Mouse (Mus musculus) embryonic facial prominence, embryonic 11.5 days (tissue): Measurements from ENCODE around the gene Ccl7. TPM values are rescaled to one million over a fixed set of nuclear protein-coding genes. Genes with fewer than 3 reads are reported as not detected.

Source experiments
- ATAC-seq: fragments of 200-750 bp; cut with Nextera tagmentation; replicated peaks from 2 replicates; pipeline ENCODE4 v1.8.0; 2017; ENCODE audit warnings: low read depth; ENCODE audit not compliant: insufficient number of reproducible peaks, low FRiP score, low TSS enrichment
- DNase-seq: peaks from one replicate; pipeline ENCODE4 v3.0.0-alpha.2; 2015; ENCODE audit warnings: low spot score
- H3K27ac ChIP-seq: fragments of 300-500 bp; sonication (generic); replicated peaks from 2 replicates; pipeline ENCODE4 v1.5.1; 2014; ENCODE audit warnings: mild to moderate bottlenecking, low read depth, low read length, control low read depth
- H3K27me3 ChIP-seq: fragments of 300-500 bp; sonication (generic); 2 replicates; pipeline ENCODE4 v1.6.1; 2014; ENCODE audit warnings: mild to moderate bottlenecking, low read length, moderate library complexity, mixed read lengths; ENCODE audit not compliant: control insufficient read depth, insufficient read depth
- H3K36me3 ChIP-seq: fragments of 300-500 bp; sonication (generic); replicated peaks from 2 replicates; pipeline ENCODE4 v1.6.1; 2014; ENCODE audit warnings: low read depth, mild to moderate bottlenecking, low read length, moderate library complexity, mixed read lengths; ENCODE audit not compliant: control insufficient read depth, insufficient read depth
- H3K4me1 ChIP-seq: fragments of 300-500 bp; sonication (generic); 2 replicates; pipeline ENCODE4 v1.6.1; 2014; ENCODE audit warnings: low read length, mixed read lengths; ENCODE audit not compliant: control insufficient read depth, insufficient read depth
- H3K4me2 ChIP-seq: fragments of 300-500 bp; sonication (generic); 2 replicates; pipeline ENCODE4 v1.6.1; 2014; ENCODE audit warnings: low read depth, mild to moderate bottlenecking, control low read depth, low read length, moderate library complexity
- H3K4me3 ChIP-seq: fragments of 300-500 bp; sonication (generic); 2 replicates; pipeline ENCODE4 v1.5.1; 2014; ENCODE audit warnings: low read depth, low read length, control low read depth
- H3K9ac ChIP-seq: fragments of 300-500 bp; sonication (generic); replicated peaks from 2 replicates; pipeline ENCODE4 v1.6.1; 2014; ENCODE audit warnings: mild to moderate bottlenecking, control low read depth, low read length
- H3K9me3 ChIP-seq: fragments of 300-500 bp; sonication (generic); replicated peaks from 2 replicates; pipeline ENCODE4 v1.6.1; 2016; ENCODE audit warnings: mild to moderate bottlenecking, low read length, inconsistent platforms, mixed read lengths; ENCODE audit not compliant: control insufficient read depth
- WGBS: fragments of 180-500 bp; shearing (Covaris S2); extraction: QIAGEN DNeasy Blood & Tissue Kit; methylation state at CpG from one replicate; pipeline ENCODE4 v1.1.7; 2014; 5-methylcytosine and 5-hydroxymethylcytosine counted together
- polyA plus RNA-seq: library from polyadenylated mRNA; unstranded; fragments of >200 nt; fragmentation: Nextera tagmentation; extraction: Ambion mirVana; gene quantifications from 2 replicates; pipeline ENCODE4 v1.2.1, GENCODE M21; 2014

Ccl7 gene
- polyA plus RNA-seq, 1 experiment from 2014 or later: not detected

DNA sequence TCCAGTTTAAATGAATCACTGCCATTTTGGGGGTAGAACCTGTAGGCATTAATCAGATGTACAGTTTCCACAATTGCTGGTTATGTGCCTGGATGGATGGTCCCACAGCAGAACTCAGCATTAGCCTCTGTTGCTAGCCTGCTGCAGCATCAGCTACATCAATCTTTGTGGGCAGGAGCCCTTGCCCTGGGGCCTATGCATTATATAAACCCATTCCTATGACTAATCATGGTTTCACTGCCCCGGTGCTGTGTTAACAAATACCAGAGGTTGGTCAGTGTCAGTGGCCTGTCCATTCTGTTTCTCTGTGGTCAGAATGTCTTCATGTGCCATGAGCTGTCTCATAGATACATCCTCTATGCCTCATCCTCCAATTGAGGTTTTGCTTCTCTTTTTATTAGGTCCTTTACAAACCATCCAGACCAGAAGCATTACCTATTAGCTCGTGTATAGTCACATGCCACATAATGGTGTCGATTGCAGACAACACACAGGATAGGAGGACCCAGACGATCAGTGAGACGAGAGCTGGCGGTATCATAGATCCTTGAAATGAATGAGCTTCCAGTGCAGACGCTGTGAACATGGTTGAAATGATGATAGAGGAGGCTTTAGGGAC is 21.6 kb downstream of the Ccl7 start:
- WGBS: 83% methylated on average over 7 of the region's 7 CpGs
- Histone ChIP-seq H3K27ac (no peak overlapping the region), H3K4me2 (no peak overlapping the region), H3K4me1 (no peaks in the 10 kb centered on the region), H3K9me3 (no peaks in the 10 kb centered on the region), H3K9ac (no peak overlapping the region), H3K27me3 (no peaks in the 10 kb centered on the region), H3K4me3 (no peak overlapping the region), H3K36me3 (no peaks in the 10 kb centered on the region)
- DNase-seq (no peak), ATAC-seq (no peak)

DNA sequence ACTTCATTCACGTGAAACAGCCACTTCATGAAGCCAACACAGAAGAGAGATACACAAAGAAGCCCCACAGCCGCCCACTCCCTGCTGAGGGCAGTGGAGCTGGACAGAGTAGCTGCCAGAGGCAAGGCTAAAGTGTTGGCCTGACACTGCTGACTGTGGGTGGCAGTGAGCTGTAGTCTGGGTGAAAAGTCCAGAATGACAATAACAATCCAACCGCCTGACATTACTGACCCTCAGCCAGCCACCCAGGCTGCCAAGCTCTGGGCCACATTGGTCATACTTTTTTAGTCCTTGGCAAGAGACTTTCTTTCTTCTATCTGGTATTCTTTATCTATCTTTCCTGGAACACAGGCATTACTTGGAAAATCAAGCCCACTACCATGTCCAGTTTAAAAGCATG is 25.6 kb downstream of the Ccl7 start:
- Histone ChIP-seq H3K27me3 (no peaks in the 10 kb centered on the region), H3K27ac (no peak overlapping the region), H3K9ac (no peak overlapping the region), H3K4me3 (no peak overlapping the region), H3K4me1 (no peaks in the 10 kb centered on the region), H3K36me3 (no peaks in the 10 kb centered on the region), H3K4me2 (no peak overlapping the region), H3K9me3 (no peaks in the 10 kb centered on the region)
- DNase-seq (no peak), ATAC-seq (no peak)
- 77% methylated on average over 3 of the region's 3 CpGs for WGBS

DNA sequence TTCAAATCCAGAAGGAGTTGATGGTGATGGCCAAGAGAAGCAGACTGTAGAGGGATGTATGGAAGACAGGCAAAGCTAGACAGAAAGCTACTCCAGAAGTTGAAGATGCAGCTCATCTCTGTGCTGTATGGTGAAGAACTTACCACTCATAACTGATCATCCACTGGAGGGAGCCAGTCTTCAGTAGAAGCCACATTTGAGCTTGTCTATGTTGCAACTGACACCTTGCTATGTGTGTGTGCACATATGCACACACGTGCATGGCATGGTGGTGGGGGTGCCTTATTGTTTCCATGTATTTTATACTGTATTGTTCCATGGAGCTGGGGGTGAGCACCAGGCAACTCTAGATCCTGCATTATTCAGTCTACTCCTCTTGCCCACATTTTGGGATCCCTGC is 26.9 kb downstream of the Ccl7 start:
- Histone ChIP-seq H3K9ac (no peak overlapping the region), H3K27me3 (no peaks in the 10 kb centered on the region), H3K36me3 (no peaks in the 10 kb centered on the region), H3K27ac (no peak overlapping the region), H3K4me1 (no peaks in the 10 kb centered on the region), H3K4me3 (no peak overlapping the region), H3K4me2 (no peak overlapping the region), H3K9me3 (no peaks in the 10 kb centered on the region)
- ATAC-seq (no peak), DNase-seq (no peak)
- WGBS: 89% methylated on average over 1 of the region's 1 CpGs

DNA sequence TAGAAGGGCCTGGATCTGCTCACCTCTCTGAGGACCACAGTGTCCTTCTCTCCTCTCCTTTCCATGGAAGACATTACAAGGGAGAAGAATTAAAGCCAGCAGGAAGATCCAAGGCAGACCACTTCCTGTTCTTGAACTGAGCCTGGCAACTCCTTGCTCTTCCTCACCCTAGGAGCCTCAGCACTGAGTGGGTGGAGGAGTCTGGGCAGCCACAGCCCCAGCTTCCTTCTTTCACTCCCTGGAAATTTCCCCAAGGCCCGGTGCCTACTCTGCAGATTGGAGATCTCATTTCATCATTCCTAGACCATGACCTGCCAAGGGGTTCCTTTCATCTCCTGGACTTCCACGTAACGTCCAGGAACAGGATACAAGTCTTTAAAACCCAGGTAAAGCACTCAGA is 27.5 kb downstream of the Ccl7 start:
- 75% methylated on average over 3 of the region's 3 CpGs for WGBS
- no peaks in the 10 kb centered on the region for H3K27me3 ChIP-seq
- ATAC-seq: no peak
- H3K9me3 ChIP-seq: no peaks in the 10 kb centered on the region
- H3K4me3 ChIP-seq: no peak overlapping the region
- H3K4me2 ChIP-seq: no peak overlapping the region
- H3K9ac ChIP-seq: no peak overlapping the region
- no peaks in the 10 kb centered on the region for H3K4me1 ChIP-seq
- H3K27ac ChIP-seq: no peak overlapping the region
- DNase-seq: no peak
- no peaks in the 10 kb centered on the region for H3K36me3 ChIP-seq

DNA sequence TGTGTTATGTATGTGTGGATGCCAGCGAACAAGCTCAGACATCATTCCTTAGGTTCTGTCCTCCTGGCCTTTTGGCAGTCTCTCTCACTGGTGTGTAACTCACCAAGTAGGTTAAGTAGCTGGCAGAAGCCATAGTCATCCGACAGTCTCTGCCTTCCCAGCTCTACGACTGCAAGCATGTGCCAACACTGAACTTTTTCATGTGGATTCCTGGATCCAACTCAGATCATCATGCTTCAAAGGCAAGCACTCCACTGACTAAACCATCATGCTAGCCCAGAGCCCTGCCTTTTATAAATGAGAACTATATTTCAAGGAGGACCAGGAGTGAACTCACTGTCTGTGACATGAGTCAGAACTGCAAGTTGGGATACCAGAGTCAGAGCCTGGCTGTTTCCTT is 28.2 kb downstream of the Ccl7 start:
- ATAC-seq: no peak
- WGBS: 92% methylated on average over 3 of the region's 3 CpGs

DNA sequence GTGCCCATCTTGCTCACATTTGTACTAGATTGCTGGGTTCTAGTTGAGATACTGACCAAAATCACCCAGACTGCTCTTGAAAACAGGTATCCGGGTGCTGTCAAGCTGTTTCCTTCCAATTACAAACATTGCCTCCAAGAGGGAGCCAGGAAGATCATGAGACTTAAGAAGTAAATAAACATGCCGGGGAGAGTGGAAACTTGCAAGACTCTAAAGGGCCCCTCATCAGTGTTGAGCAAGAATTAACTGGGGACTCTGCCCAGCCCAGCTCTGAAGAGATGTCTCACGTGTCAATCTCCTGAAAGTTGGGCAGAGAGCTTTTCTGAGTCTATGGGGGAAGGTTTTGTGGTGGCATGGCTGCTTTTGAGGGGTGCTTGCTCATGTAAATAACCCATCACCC is 31.5 kb downstream of the Ccl7 start:
- Histone ChIP-seq H3K27me3 (no peaks in the 10 kb centered on the region), H3K27ac (no peak overlapping the region), H3K36me3 (no peaks in the 10 kb centered on the region), H3K4me2 (no peak overlapping the region), H3K4me3 (no peak overlapping the region), H3K9me3 (no peaks in the 10 kb centered on the region), H3K9ac (no peak overlapping the region), H3K4me1 (no peaks in the 10 kb centered on the region)
- WGBS: 69% methylated on average over 3 of the region's 3 CpGs
- DNase-seq (no peak), ATAC-seq (no peak)

More for the DNA sequence above, 28.2 kb downstream of the Ccl7 start:
- no peaks in the 10 kb centered on the region for H3K4me1 ChIP-seq
- H3K9me3 ChIP-seq: no peaks in the 10 kb centered on the region
- no peaks in the 10 kb centered on the region for H3K27me3 ChIP-seq
- no peak overlapping the region for H3K27ac ChIP-seq
- no peak overlapping the region for H3K4me3 ChIP-seq
- no peaks in the 10 kb centered on the region for H3K36me3 ChIP-seq
- DNase-seq: no peak
- H3K4me2 ChIP-seq: no peak overlapping the region
- H3K9ac ChIP-seq: no peak overlapping the region

DNA sequence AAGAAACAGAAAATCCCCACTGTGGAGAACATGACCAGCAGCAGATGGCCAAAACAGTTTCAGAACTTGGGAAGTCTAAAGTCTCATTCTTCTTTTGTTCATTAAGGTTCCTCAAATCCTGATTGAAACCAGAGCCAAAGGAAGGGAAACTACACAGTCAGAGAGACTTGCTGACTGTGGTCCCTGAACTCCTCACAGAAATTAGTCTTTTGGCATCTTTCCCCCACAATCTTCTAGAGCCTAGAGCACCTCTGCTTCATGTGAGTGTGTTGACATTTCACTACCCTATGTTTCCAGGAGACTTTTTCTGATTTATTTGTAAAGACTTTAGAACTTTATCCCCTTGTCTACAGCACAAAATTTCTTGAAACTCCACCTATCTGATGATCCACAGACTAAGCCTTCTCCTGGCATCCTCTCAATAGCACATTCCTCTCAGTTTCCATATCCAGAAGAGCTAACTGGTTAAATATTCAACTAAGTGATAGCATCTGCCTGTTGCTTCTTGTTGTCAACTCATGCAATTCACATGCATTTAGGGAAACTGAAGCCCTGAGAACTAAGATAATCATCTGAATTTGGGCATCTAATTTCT is 32.7 kb downstream of the Ccl7 start:
- Histone ChIP-seq H3K27me3 (no peaks in the 10 kb centered on the region), H3K4me3 (no peak overlapping the region), H3K4me1 (no peaks in the 10 kb centered on the region), H3K27ac (no peak overlapping the region), H3K9me3 (no peaks in the 10 kb centered on the region), H3K4me2 (no peak overlapping the region), H3K9ac (no peak overlapping the region), H3K36me3 (no peaks in the 10 kb centered on the region)
- DNase-seq (no peak), ATAC-seq (no peak)

DNA sequence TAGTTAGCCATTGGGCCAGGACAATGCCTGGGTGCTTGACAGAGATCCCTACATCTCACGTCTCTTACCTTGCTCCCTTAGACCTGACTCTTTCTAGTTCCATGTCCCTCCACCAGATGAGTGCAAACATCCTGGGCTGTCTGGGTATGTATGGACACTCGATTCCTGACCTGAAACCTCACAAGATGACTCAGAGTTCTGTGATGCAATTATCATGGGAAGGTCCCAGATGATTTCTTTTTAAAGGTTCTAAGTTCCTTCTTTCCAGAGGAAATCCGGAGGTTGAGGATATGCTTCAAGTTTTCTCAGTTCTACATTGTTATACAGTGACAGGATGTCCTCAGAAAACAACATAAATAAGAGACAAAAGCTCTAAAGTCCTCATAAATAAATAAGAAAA is 35.4 kb downstream of the Ccl7 start:
- no peaks in the 10 kb centered on the region for H3K9me3 ChIP-seq
- H3K27ac ChIP-seq: no peak overlapping the region
- no peaks in the 10 kb centered on the region for H3K27me3 ChIP-seq
- WGBS: 77% methylated on average over 3 of the region's 3 CpGs
- no peak for DNase-seq
- no peak overlapping the region for H3K9ac ChIP-seq
- no peak for ATAC-seq
- no peak overlapping the region for H3K4me3 ChIP-seq
- H3K36me3 ChIP-seq: no peaks in the 10 kb centered on the region
- H3K4me1 ChIP-seq: no peaks in the 10 kb centered on the region
- no peak overlapping the region for H3K4me2 ChIP-seq
